Mouse (Mus musculus) large intestine, adult 2 months (tissue): Measurements from ENCODE around the gene Nadk. TPM values are rescaled to one million over a fixed set of nuclear protein-coding genes. Genes with fewer than 3 reads are reported as not detected.

ENCODE experiments used
- DNase-seq: peaks from one replicate; pipeline ENCODE4 v3.0.0-alpha.2; 2012; ENCODE audit warnings: low read depth, low spot score
- WGBS: fragments of 180-500 bp; shearing (Covaris S2); methylation state at CpG from one replicate; pipeline ENCODE4 v1.1.7; 2018; 5-methylcytosine and 5-hydroxymethylcytosine counted together
- polyA plus RNA-seq: library from polyadenylated mRNA; depleted of rRNA; stranded (reverse); fragments of >200 nt; gene quantifications from 2 replicates; pipeline ENCODE4 v1.2.3, GENCODE M21; 2012; rRNA removed

The Nadk gene
- polyA plus RNA-seq, 1 experiment: 142 TPM

GRCm38 (mm10) chr4:155599901-155600825 is 38.0 kb downstream of the Nadk start:
- 70% methylated on average over 11 of the region's 11 CpGs for WGBS
- no peak for DNase-seq

DNA sequence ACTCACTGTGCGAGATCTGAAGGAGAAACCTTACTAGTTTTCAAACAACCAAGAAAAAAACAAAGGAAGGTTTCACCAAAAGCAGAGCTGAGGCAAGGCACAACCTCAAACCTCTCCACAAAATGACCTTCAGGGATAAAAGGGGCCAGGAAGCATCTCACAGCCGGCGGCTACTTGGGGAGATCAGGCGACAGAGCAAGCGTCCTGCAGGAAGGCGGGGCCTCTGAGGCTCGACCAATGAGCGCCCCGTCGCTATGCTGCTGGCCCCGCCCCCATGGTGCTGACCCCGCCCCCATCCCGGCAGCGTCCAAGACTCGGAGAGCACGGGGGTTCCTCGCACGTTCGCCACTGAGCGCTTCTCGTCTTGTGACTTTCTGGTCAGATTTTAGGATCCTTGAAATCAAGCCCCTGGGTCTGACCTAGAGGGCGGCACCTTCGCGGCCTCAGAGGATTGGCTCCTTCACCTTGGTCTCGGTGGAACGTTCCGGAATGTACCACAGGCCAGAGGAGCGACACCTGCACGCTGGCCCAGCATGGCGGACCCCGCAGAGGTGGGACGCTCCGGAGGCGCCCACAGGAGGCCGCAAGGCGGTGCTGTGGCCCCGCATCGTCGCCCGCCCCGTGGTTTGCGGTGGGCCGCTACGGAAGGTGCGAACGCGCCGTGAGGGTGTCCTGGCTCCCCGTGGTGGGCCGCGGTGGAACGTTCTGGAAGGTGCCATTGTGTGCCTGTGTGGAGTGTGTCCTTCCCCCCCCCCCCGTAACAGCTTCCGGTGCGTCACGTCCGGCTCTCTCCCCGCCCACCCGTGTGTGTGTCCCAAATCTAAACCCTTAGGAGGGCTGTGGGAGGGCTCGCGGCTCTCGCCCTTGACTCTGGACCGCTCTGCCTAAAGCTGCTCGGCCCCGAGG is 39.2 kb downstream of the Nadk start, which contains the start of gene Slc35e2:
Slc35e2 (plus strand) TSS at position 326 of the 906 bp plus-strand sequence.
- WGBS: under 1% methylated on average over 65 of the region's 65 CpGs
- DNase-seq: peak; percentile 58

DNA sequence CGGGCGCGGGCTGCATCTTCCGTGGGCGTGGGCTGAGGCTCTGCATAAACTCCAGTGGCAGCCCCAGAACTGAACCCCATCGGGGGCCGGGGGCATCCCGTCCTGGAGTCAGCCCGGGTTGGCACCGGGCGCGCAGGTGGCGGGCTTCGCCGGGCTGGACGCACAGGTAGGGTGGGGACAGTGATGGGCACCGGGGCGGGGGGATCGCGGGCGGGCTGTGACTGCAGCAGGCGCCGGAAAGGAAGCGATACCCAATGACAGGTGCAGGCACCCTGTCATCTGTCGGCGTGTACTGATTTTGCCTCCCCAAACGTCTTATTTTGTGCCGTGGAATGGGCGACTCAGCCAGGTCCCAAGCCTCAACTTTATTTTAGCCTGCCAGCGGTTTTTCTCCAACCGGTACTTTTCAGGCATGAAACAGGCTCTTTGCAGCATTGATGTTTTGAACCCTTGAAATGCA is 39.8 kb downstream of the Nadk start:
- WGBS: 2% methylated on average over 31 of the region's 31 CpGs
- DNase-seq: no peak

DNA sequence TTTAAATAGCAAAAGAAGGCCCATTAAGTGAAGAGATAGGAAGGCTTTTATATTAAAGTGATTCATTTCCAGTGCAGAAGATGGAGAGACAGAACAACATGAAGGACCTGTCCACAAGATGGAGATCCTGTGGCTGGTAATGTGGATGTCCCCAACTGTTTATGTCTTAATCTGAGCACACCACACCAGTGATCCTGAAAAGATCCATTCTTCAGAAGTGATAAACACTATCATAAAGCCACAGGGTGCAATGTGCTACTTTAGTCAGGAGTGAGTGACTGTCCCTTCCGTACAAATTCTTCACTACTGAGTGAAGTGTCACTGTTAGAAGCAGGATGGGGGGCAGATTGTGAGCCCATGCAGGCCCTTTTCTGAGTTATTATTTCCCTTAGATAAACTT is 40.6 kb downstream of the Nadk start:
- no peak for DNase-seq
- 88% methylated on average over 1 of the region's 1 CpGs for WGBS

- DNase-seq: no peak
- WGBS: 91% methylated on average over 6 of the region's 6 CpGs
These were observed 41.6 kb downstream of the Nadk start for GRCm38 (mm10) chr4:155603801-155604200.

DNA sequence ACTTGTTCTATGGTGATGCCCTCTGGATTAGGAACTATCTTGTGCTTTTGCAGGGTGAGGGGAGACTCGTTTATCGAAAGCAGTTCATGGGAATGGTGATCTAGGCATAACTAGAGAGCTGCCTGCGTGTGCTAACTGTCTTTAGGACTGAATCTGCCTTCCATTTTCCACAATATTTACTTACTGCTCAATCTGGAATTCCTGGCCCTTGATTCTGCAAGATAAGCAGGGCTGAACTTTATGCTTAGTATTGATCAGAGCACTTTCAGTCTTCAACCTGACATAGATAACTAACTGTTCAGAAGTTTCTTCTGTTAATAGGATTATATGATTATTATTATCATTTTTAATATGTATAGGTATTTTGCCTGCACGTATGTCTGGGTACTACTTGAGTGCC is 43.0 kb downstream of the Nadk start:
- no peak for DNase-seq
- 88% methylated on average over 4 of the region's 4 CpGs for WGBS

- 58% methylated on average over 2 of the region's 2 CpGs for WGBS
- DNase-seq: no peak
These were observed 44.6 kb downstream of the Nadk start for GRCm38 (mm10) chr4:155606825-155607224.

DNA sequence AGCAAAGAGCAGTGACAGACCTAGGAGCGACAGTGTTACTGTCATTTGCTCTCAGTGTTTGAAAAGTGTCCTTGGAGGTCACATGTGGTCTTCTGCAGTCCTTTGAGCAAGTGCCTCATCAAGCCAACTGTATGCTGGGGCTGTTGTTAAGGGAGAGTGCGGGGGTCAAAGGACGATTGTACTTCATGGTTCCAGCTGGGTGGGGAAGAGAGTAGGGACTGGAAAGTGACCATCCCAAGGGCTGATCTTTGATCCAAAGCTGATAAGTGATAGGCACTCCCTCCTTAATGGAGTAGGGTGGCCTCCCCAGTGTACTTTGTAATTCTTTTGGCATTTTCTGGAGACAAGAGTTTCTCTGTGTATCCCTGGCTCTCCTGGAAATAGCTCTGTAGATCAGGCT is 49.7 kb downstream of the Nadk start:
- no peak for DNase-seq
- 82% methylated on average over 3 of the region's 3 CpGs for WGBS

DNA sequence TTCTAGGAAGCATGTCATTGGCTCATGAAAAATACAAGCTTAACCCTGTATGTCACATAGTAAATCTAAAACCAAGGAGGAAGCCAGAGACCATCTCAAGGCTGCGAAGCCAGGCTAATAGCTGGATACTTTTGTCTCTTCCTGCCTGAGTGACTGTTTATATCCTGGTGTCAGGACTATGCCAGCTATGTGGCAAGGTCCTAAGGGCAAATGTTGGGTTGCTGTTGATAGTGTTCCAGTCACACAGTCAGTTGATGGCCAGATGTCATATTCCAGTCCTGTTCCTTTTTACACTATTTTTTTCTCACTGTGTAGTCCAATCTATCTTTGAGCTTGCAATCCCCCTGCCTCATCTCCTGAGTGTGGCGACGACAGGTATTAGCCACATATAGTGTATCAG is 51.1 kb downstream of the Nadk start:
- DNase-seq: no peak
- WGBS: 94% methylated on average over 3 of the region's 3 CpGs

- DNase-seq: no peak
- 94% methylated on average over 5 of the region's 5 CpGs for WGBS
These were observed 56.1 kb downstream of the Nadk start for GRCm38 (mm10) chr4:155618321-155618720.

- peak; percentile 91 for DNase-seq
- under 1% methylated on average over 84 of the region's 84 CpGs for WGBS
These were observed 62.4 kb downstream of the Nadk start, which contains the start of gene Cdk11b for GRCm38 (mm10) chr4:155624338-155625291. Gene Cdk11b, plus strand, starts transcription at chr4:155624854.

- 83% methylated on average over 6 of the region's 6 CpGs for WGBS
- no peak for DNase-seq
These were observed 68.1 kb downstream of the Nadk start for GRCm38 (mm10) chr4:155630267-155630666.

DNA sequence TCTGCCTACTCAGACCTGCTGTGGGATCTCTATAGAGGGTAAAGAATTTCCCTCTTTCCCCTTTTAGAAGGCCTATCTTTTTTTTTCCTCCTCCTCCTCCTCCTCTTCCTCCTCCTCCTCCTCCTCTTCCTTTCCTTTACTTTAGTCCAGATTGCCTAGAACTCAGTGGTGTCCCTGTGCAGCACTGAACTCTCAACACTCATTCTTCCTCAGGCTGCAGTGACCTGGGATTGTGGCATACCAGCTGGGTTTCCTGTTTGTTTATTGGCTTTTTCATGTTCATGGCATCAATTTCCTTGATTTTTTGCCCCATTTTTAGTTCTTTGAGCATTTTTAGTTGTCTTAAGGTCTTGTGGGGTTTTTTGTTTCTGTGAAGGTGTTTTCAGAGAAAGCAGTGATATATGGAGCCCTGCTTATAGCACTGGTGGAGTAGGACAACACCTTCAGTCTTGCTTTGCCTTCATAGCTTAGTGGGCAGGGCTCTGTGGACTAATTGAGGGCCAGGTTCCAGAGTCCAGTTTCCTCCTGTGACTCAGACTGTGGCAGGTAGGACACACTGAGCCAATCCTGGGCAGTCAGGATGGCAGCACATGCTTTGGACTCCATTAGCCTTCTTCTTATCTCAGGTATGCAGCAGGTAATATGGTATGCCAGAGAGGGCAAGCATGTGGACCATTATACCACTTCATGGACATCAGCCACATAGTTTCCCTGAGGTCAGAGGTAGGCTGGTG is 73.8 kb downstream of the Nadk start:
- DNase-seq: peak; percentile 81

Other genes with a start within 250 kb of the Nadk start
- 79.9 and 81.5 TPM in 2 replicates for gene Prkcz, start 201.0 kb upstream of the Nadk start, polyA plus RNA-seq
- 0.51 and 0.94 TPM in 2 replicates for gene Gabrd, start 164.3 kb upstream of the Nadk start, polyA plus RNA-seq
- gene Cfap74, start 153.2 kb upstream of the Nadk start, polyA plus RNA-seq: 1.2 and 2.6 TPM in 2 replicates
- gene Tmem52, start 93.3 kb upstream of the Nadk start, polyA plus RNA-seq: 0.57 and 2.5 TPM in 2 replicates
- gene Gnb1, start 71.0 kb upstream of the Nadk start, polyA plus RNA-seq: 1,100 and 1,475 TPM in 2 replicates
- 11.4 and 23.7 TPM in 2 replicates for gene Slc35e2, start 39.0 kb downstream of the Nadk start, polyA plus RNA-seq
- 43.3 and 43.8 TPM in 2 replicates for gene Cdk11b, start 62.5 kb downstream of the Nadk start, polyA plus RNA-seq
- gene Gm10563, start 83.0 kb downstream of the Nadk start, polyA plus RNA-seq: not detected in 2 replicates
- gene Mmp23, start 91.0 kb downstream of the Nadk start, polyA plus RNA-seq: 19.6 and 19.7 TPM in 2 replicates
- gene Mib2, start 106.8 kb downstream of the Nadk start, polyA plus RNA-seq: 36.6 and 47.6 TPM in 2 replicates
- 10.1 and 12.2 TPM in 2 replicates for gene Fndc10, start 132.0 kb downstream of the Nadk start, polyA plus RNA-seq
- gene Ssu72, start 142.4 kb downstream of the Nadk start, polyA plus RNA-seq: 125 and 153 TPM in 2 replicates
- 0.40 and 0.51 TPM in 2 replicates for gene Tmem240, start 172.4 kb downstream of the Nadk start, polyA plus RNA-seq
- 78.3 and 91.6 TPM in 2 replicates for gene Atad3a, start 198.7 kb downstream of the Nadk start, polyA plus RNA-seq
- 10.6 and 36.8 TPM in 2 replicates for gene Vwa1, start 212.3 kb downstream of the Nadk start, polyA plus RNA-seq
- gene Tmem88b, start 223.5 kb downstream of the Nadk start, polyA plus RNA-seq: 0.55 and 1.2 TPM in 2 replicates
- gene Ankrd65, start 228.1 kb downstream of the Nadk start, polyA plus RNA-seq: not detected in 2 replicates
- 73.4 and 84.4 TPM in 2 replicates for gene Mrpl20, start 240.5 kb downstream of the Nadk start, polyA plus RNA-seq